ENCODE assay signal across 26 mouse cellular contexts in the genomic region with DNA sequence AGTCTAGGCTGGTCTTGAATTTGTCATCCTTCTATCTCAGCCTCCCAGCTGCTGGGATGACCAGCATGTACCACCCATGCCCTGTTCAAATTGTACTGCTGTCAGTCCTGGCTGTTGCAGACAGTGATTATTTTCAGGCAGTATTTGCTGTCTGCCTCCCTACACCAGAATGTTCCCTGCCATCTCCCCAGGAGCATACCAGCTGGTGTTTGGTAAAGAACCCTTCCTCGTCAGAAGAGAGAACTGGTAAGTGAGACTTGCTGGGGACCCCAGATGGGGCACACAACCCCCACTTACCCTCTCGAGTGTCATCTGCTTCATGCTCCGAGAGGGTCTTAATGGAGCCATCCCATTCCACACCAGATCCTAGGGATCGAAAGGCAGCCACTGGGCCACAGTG. TPM values are rescaled to one million over a fixed set of nuclear protein-coding genes. Genes with fewer than 3 reads are reported as not detected.
DNase-seq lines count a peak whose midpoint lies in the region; ATAC-seq and TF ChIP-seq lines count a peak whose summit lies in the region.
"Had no signal": no experiment of that assay in that cellular context is flagged by ENCODE, and none has a peak within 500 bp of the region (broad histone marks: within the 10 kb centered on the region; RNA-seq: fewer than 3 reads in every experiment).

No protein-coding gene starts in this region.

- TF ChIP-seq CTCF in brain, embryonic 14.5 days (IDR thresholded peaks at IDR 0.05; ENCODE audit: borderline replicate concordance, extremely low read depth, insufficient read depth, insufficient read length): no peak

- no peak for DNase-seq in forebrain, embryonic 14.5 days (ENCODE audit: low spot score)
- peak; percentile 28 to 56 for DNase-seq in layer of hippocampus, adult 8-10 months (ENCODE audit: low spot score in 2 of 2)
- no peak for DNase-seq in layer of hippocampus, postnatal 36 days
- peak; percentile 21 for DNase-seq in brain, embryonic 14.5 days (ENCODE audit: low read depth)
- DNase-seq: adrenal gland, adult 8-10 months; adrenal gland, postnatal 36 days; B cell, adult 2 months; cerebellum, adult 11 months; cerebellum, adult 18-20 months; cerebellum, adult 8-10 months; cerebellum, adult 9-11 months; cerebellum, postnatal 14 days; cerebellum, postnatal 36 days; embryo, embryonic 11 days; forebrain, postnatal 0 days had no signal

- H3K9ac ChIP-seq in forebrain, embryonic 15.5 days (replicated peaks): no peak overlapping the region
- H3K9ac ChIP-seq in forebrain, embryonic 14.5 days (ENCODE audit: low read length): no peak overlapping the region
- H3K9ac ChIP-seq: embryonic facial prominence, embryonic 13.5 days; embryonic facial prominence, embryonic 15.5 days; forebrain, embryonic 12.5 days; forebrain, postnatal 0 days had no signal

- no peaks in the 10 kb centered on the region for H3K9me3 ChIP-seq in forebrain, embryonic 15.5 days
- no peaks in the 10 kb centered on the region for H3K9me3 ChIP-seq in forebrain, embryonic 14.5 days (replicated peaks; ENCODE audit: control insufficient read depth, low read length)
- H3K9me3 ChIP-seq: embryonic facial prominence, embryonic 13.5 days; embryonic facial prominence, embryonic 15.5 days; forebrain, embryonic 10.5 days; forebrain, embryonic 12.5 days; G1E had no signal

- no peak for TF ChIP-seq POLR2A in brain, embryonic 14.5 days (IDR thresholded peaks at IDR 0.05; ENCODE audit: borderline replicate concordance, extremely low read depth, insufficient read depth, insufficient read length, poor library complexity, severe bottlenecking)

- no peak overlapping the region for H3K4me3 ChIP-seq in forebrain, embryonic 15.5 days
- H3K4me3 ChIP-seq in forebrain, embryonic 14.5 days (ENCODE audit: low read depth, low read length): no peak overlapping the region
- H3K4me3 ChIP-seq: embryonic facial prominence, embryonic 13.5 days; embryonic facial prominence, embryonic 15.5 days; erythroblast, embryonic 14.5 days; forebrain, embryonic 10.5 days; forebrain, embryonic 12.5 days had no signal

- peaks cover 33% of the 10 kb centered on the region for H3K27me3 ChIP-seq in forebrain, embryonic 15.5 days
- peaks cover 33% of the 10 kb centered on the region for H3K27me3 ChIP-seq in forebrain, embryonic 14.5 days (replicated peaks; ENCODE audit: control insufficient read depth, insufficient read depth, low read length)
- H3K27me3 ChIP-seq: CH12.LX had no signal

- peaks cover 7% of the 10 kb centered on the region for H3K4me1 ChIP-seq in forebrain, embryonic 15.5 days
- H3K4me1 ChIP-seq in forebrain, embryonic 14.5 days (ENCODE audit: control insufficient read depth, insufficient read depth, low read length): no peaks in the 10 kb centered on the region

- no peaks in the 10 kb centered on the region for H3K36me3 ChIP-seq in forebrain, embryonic 15.5 days
- no peaks in the 10 kb centered on the region for H3K36me3 ChIP-seq in forebrain, embryonic 14.5 days (ENCODE audit: control insufficient read depth, insufficient read depth, low read length)
- H3K36me3 ChIP-seq: embryonic facial prominence, embryonic 13.5 days; embryonic facial prominence, embryonic 15.5 days; forebrain, embryonic 10.5 days; forebrain, embryonic 12.5 days had no signal

- H3K27ac ChIP-seq in forebrain, embryonic 15.5 days (replicated peaks): 0 out of 2 replicates have a peak overlapping the region, but pooled peaks have one; percentile 13
- H3K27ac ChIP-seq in forebrain, embryonic 14.5 days (ENCODE audit: low read depth, low read length): no peak overlapping the region
- H3K27ac ChIP-seq: embryonic facial prominence, embryonic 13.5 days; embryonic facial prominence, embryonic 15.5 days; forebrain, embryonic 10.5 days; forebrain, embryonic 12.5 days had no signal

- 67% methylated on average over 4 of the region's 4 CpGs for WGBS in forebrain, embryonic 15.5 days
- WGBS in forebrain, embryonic 14.5 days: 60% methylated on average over 4 of the region's 4 CpGs

- H3K4me2 ChIP-seq in forebrain, embryonic 15.5 days (replicated peaks): no peak overlapping the region
- H3K4me2 ChIP-seq in forebrain, embryonic 14.5 days (ENCODE audit: low read length): no peak overlapping the region
- H3K4me2 ChIP-seq: embryonic facial prominence, embryonic 13.5 days; embryonic facial prominence, embryonic 15.5 days; forebrain, embryonic 12.5 days had no signal

- no peak for ATAC-seq in forebrain, embryonic 15.5 days (replicated peaks)
- ATAC-seq in forebrain, embryonic 14.5 days: no peak
- ATAC-seq: activated CD4-positive, CD25-positive, alpha-beta regulatory T cell, adult 4 months; CD4-positive, CD25-positive, alpha-beta regulatory T cell, adult 4 months; forebrain, postnatal 0 days; Patski had no signal

RNA-seq across cellular contexts. Expression of a gene that starts 5.6 kb away (rescaled TPM):
- polyA plus RNA-seq in forebrain, embryonic 15.5 days (2015; fragmentation: Nextera tagmentation; extraction: Ambion mirVana): 7.1 and 7.7 TPM in 2 replicates
- 3.0 and 7.0 TPM in 2 replicates for polyA plus RNA-seq in forebrain, embryonic 14.5 days (2014; fragmentation: Nextera tagmentation; extraction: Ambion mirVana)
- 10 to 100 TPM; 33.7 to 42.9 (median 37.6) TPM for total RNA-seq in layer of hippocampus, adult 8-10 months (2022)
- 10 to 100 TPM; 34.6 to 36.0 TPM for total RNA-seq in layer of hippocampus, postnatal 36 days (2021)
- polyA plus RNA-seq in brain, embryonic 14.5 days (2012; rRNA removed): 6.0 and 7.3 TPM in 2 replicates

RNA-seq across cellular contexts. Expression of a gene that starts 12.0 kb away (rescaled TPM):
- polyA plus RNA-seq in forebrain, embryonic 15.5 days (2015; fragmentation: Nextera tagmentation; extraction: Ambion mirVana): 0.40 and 0.71 TPM in 2 replicates
- 0.07 and 0.37 TPM in 2 replicates for polyA plus RNA-seq in forebrain, embryonic 14.5 days (2014; fragmentation: Nextera tagmentation; extraction: Ambion mirVana)
- 10 to 100 TPM in 3 of 4 experiments, 1 to 10 TPM in 1; 7.5 to 17.4 (median 12.6) TPM for total RNA-seq in layer of hippocampus, adult 8-10 months (2022)
- total RNA-seq in layer of hippocampus, postnatal 36 days (2021): 1 to 10 TPM; 10.0 TPM
- 0.48 and 0.83 TPM in 2 replicates for polyA plus RNA-seq in brain, embryonic 14.5 days (2012; rRNA removed)

Comparison
In these comparisons a context has a peak if more than half of its experiments do, and no peak if none do; other contexts are left out.
1. DNase-seq: peak in layer of hippocampus, adult 8-10 months (2 of 2) and brain, embryonic 14.5 days (single experiment); none in forebrain, embryonic 14.5 days (single experiment) and layer of hippocampus, postnatal 36 days (0 of 2).